Mouse (Mus musculus): Measurements from ENCODE around the gene Nsg2. TPM values are rescaled to one million over a fixed set of nuclear protein-coding genes. Genes with fewer than 3 reads are reported as not detected.

Gene Nsg2
- polyA plus RNA-seq (2014; fragmentation: Illumina TruSeq; extraction: RNeasy Lipid Tissue Mini Kit (QIAGEN cat#74804); ENCODE audit: insufficient read depth, low read depth, low replicate concordance), result 3.4 TPM

DNA sequence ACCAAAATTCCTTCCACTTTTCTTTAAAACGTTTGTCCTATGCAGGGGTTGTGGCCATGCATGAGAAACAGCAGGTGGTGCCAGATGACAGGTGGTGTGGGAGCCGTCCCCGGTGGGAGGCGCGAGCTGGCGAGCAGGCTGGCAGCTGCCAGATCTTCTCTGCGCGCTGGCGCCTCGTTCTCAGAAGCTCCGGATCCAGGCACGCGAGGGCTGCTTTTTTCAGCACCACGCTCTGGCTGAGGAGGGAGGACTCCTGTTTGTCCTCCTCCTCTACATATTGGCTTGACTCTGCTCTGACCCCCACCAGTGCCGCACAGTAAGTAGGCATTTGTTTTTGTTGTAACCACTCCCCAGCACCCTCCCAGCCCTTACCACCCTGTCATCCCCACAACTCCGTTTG lies at the start of gene Nsg2:
Nsg2 (plus strand) TSS at position 183 of the 400 bp plus-strand sequence.

DNA sequence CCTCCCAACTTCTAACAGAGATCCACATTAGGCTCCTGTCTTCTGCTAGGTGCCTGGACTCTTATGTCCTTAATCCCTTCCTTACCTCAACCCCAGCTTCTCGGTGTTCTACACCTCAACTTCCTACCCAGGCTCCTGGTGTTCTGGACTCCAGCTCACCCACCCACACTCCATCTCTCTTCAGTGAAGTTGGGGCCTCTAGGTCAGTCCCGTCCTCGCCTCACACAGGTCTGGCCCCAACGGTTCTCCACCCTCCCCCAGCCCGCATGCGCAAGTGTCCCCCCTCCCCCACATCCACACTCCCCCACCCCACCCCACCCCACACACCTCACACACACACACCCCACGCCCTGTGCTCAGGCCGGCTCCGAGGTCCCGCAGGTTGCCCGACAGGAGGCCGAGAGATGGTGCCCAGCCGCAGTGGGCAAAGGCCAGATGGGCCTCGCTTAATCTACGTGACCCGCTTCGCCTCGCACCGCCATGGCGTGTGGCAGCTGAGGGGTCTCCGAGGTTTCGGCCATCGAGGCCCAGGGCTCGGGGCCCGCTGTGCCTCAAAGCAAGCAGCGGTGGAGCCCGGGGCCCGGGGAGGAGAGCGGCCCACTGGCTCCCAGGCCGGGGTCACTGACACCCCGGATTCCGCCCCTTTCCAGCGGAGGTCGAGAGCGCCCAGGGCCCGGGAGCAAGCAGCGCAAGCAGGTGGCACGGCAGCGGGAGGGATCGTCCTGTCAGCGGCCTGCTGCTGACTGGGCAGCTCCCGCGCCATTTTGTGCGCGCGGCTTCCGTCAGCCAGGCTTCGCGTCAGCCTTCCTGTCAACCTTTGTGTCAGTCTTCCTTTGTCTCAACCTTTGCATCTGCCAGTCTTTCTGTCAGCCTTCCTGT lies 34.8 kb upstream of the Nsg2 start, which contains the start of gene 4930524B15Rik:
4930524B15Rik (plus strand) TSS at position 337 of the 879 bp plus-strand sequence.

Other genes starting within 250 kb of the Nsg2 start
- 9.7 TPM for gene Cpeb4, start 128.3 kb upstream of the Nsg2 start, polyA plus RNA-seq (2014; fragmentation: Illumina TruSeq; extraction: RNeasy Lipid Tissue Mini Kit (QIAGEN cat#74804); ENCODE audit: insufficient read depth, low read depth, low replicate concordance)
- gene 4930524B15Rik, start 34.9 kb upstream of the Nsg2 start, polyA plus RNA-seq (2014; fragmentation: Illumina TruSeq; extraction: RNeasy Lipid Tissue Mini Kit (QIAGEN cat#74804); ENCODE audit: insufficient read depth, low read depth, low replicate concordance), result not detected
- 0.74 TPM for gene Il9r, start 199.8 kb downstream of the Nsg2 start, polyA plus RNA-seq (2014; fragmentation: Illumina TruSeq; extraction: RNeasy Lipid Tissue Mini Kit (QIAGEN cat#74804); ENCODE audit: insufficient read depth, low read depth, low replicate concordance)
- 24.2 TPM for gene Snrnp25, start 205.0 kb downstream of the Nsg2 start, polyA plus RNA-seq (2014; fragmentation: Illumina TruSeq; extraction: RNeasy Lipid Tissue Mini Kit (QIAGEN cat#74804); ENCODE audit: insufficient read depth, low read depth, low replicate concordance)
- 19.5 TPM for gene Rhbdf1, start 221.8 kb downstream of the Nsg2 start, polyA plus RNA-seq (2014; fragmentation: Illumina TruSeq; extraction: RNeasy Lipid Tissue Mini Kit (QIAGEN cat#74804); ENCODE audit: insufficient read depth, low read depth, low replicate concordance)
- gene Mpg, start 226.0 kb downstream of the Nsg2 start, polyA plus RNA-seq (2014; fragmentation: Illumina TruSeq; extraction: RNeasy Lipid Tissue Mini Kit (QIAGEN cat#74804); ENCODE audit: insufficient read depth, low read depth, low replicate concordance), result 12.7 TPM

All from lung, adult 10 weeks (tissue).